Mouse (Mus musculus): ENCODE measurements around the gene Ippk. TPM values are rescaled to one million over a fixed set of nuclear protein-coding genes. Genes with fewer than 3 reads are reported as not detected.

The Ippk gene
- polyA plus RNA-seq, 1 experiment = 2.2 TPM

- H3K27me3 ChIP-seq (ENCODE audit: control insufficient read depth, insufficient read depth, low read length) = no peaks in the 10 kb centered on the region
- no peaks in the 10 kb centered on the region for H3K4me1 ChIP-seq (ENCODE audit: control insufficient read depth, insufficient read depth, insufficient read length)
- TF ChIP-seq POLR2A (IDR thresholded peaks at IDR 0.05; ENCODE audit: low read depth, low read length) (no peak), CTCF (IDR thresholded peaks at IDR 0.05; ENCODE audit: extremely low read depth, insufficient read depth, insufficient read length, insufficient replicate concordance) (no peak)
- no peak for DNase-seq (ENCODE audit: low read depth in 1 of 2, low spot score in 2 of 2)
- H3K27ac ChIP-seq (ENCODE audit: insufficient read depth, low read length) = no peak overlapping the region
- 91% methylated on average over 11 of the region's 11 CpGs for WGBS
- peaks cover 6% of the 10 kb centered on the region for H3K36me3 ChIP-seq (ENCODE audit: control insufficient read depth, insufficient read depth, low read length)
- no peak overlapping the region for H3K4me3 ChIP-seq (ENCODE audit: extremely low read depth, insufficient read depth, insufficient read length)
These were observed 45.5 kb downstream of the Ippk start for GRCm38 (mm10) chr13:49466393-49467075.

- no peak for DNase-seq (ENCODE audit: low read depth in 1 of 2, low spot score in 2 of 2)
- 96% methylated on average over 2 of the region's 2 CpGs for WGBS
- peaks cover 5% of the 10 kb centered on the region for H3K36me3 ChIP-seq (ENCODE audit: control insufficient read depth, insufficient read depth, low read length)
- no peaks in the 10 kb centered on the region for H3K4me1 ChIP-seq (ENCODE audit: control insufficient read depth, insufficient read depth, insufficient read length)
- H3K27ac ChIP-seq (ENCODE audit: insufficient read depth, low read length) = no peak overlapping the region
- H3K4me3 ChIP-seq (ENCODE audit: extremely low read depth, insufficient read depth, insufficient read length) = no peak overlapping the region
- no peak for TF ChIP-seq POLR2A (IDR thresholded peaks at IDR 0.05; ENCODE audit: low read depth, low read length)
- TF ChIP-seq CTCF (IDR thresholded peaks at IDR 0.05; ENCODE audit: extremely low read depth, insufficient read depth, insufficient read length, insufficient replicate concordance) = no peak
- no peaks in the 10 kb centered on the region for H3K27me3 ChIP-seq (ENCODE audit: control insufficient read depth, insufficient read depth, low read length)
These were observed 46.5 kb downstream of the Ippk start for GRCm38 (mm10) chr13:49467585-49467984.

- DNase-seq (ENCODE audit: low read depth in 1 of 2, low spot score in 2 of 2) = no peak
- Histone ChIP-seq H3K27me3 (ENCODE audit: control insufficient read depth, insufficient read depth, low read length) (no peaks in the 10 kb centered on the region), H3K27ac (ENCODE audit: insufficient read depth, low read length) (no peak overlapping the region), H3K36me3 (ENCODE audit: control insufficient read depth, insufficient read depth, low read length) (peaks cover 2% of the 10 kb centered on the region), H3K4me1 (ENCODE audit: control insufficient read depth, insufficient read depth, insufficient read length) (no peaks in the 10 kb centered on the region), H3K4me3 (ENCODE audit: extremely low read depth, insufficient read depth, insufficient read length) (no peak overlapping the region)
- TF ChIP-seq CTCF (IDR thresholded peaks at IDR 0.05; ENCODE audit: extremely low read depth, insufficient read depth, insufficient read length, insufficient replicate concordance) (no peak), POLR2A (IDR thresholded peaks at IDR 0.05; ENCODE audit: low read depth, low read length) (no peak)
- 88% methylated on average over 5 of the region's 5 CpGs for WGBS
These were observed 48.0 kb downstream of the Ippk start for GRCm38 (mm10) chr13:49469002-49469401.

GRCm38 (mm10) chr13:49470319-49470718 is 49.3 kb downstream of the Ippk start:
- Histone ChIP-seq H3K4me3 (ENCODE audit: extremely low read depth, insufficient read depth, insufficient read length) (no peak overlapping the region), H3K27me3 (ENCODE audit: control insufficient read depth, insufficient read depth, low read length) (no peaks in the 10 kb centered on the region), H3K27ac (ENCODE audit: insufficient read depth, low read length) (no peak overlapping the region), H3K36me3 (ENCODE audit: control insufficient read depth, insufficient read depth, low read length) (no peaks in the 10 kb centered on the region; the same call in 1 of the 2 replicates), H3K4me1 (ENCODE audit: control insufficient read depth, insufficient read depth, insufficient read length) (no peaks in the 10 kb centered on the region)
- WGBS = 81% methylated on average over 4 of the region's 4 CpGs
- no peak for DNase-seq (ENCODE audit: low read depth in 1 of 2, low spot score in 2 of 2)
- TF ChIP-seq POLR2A (IDR thresholded peaks at IDR 0.05; ENCODE audit: low read depth, low read length) = no peak
- TF ChIP-seq CTCF (IDR thresholded peaks at IDR 0.05; ENCODE audit: extremely low read depth, insufficient read depth, insufficient read length, insufficient replicate concordance) = no peak

- H3K27me3 ChIP-seq (ENCODE audit: control insufficient read depth, insufficient read depth, low read length) = no peaks in the 10 kb centered on the region
- no peaks in the 10 kb centered on the region for H3K4me1 ChIP-seq (ENCODE audit: control insufficient read depth, insufficient read depth, insufficient read length)
- H3K4me3 ChIP-seq (ENCODE audit: extremely low read depth, insufficient read depth, insufficient read length) = no peak overlapping the region
- TF ChIP-seq CTCF (IDR thresholded peaks at IDR 0.05; ENCODE audit: extremely low read depth, insufficient read depth, insufficient read length, insufficient replicate concordance) (no peak), POLR2A (IDR thresholded peaks at IDR 0.05; ENCODE audit: low read depth, low read length) (no peak)
- H3K27ac ChIP-seq (ENCODE audit: insufficient read depth, low read length) = no peak overlapping the region
- 71% methylated on average over 4 of the region's 4 CpGs for WGBS
- H3K36me3 ChIP-seq (ENCODE audit: control insufficient read depth, insufficient read depth, low read length) = no peaks in the 10 kb centered on the region; the same call in 1 of the 2 replicates
- no peak for DNase-seq (ENCODE audit: low read depth in 1 of 2, low spot score in 2 of 2)
These were observed 49.8 kb downstream of the Ippk start for GRCm38 (mm10) chr13:49470806-49471205.

GRCm38 (mm10) chr13:49471981-49472675 is 51.1 kb downstream of the Ippk start:
- 85% methylated on average over 4 of the region's 4 CpGs for WGBS
- TF ChIP-seq CTCF (IDR thresholded peaks at IDR 0.05; ENCODE audit: extremely low read depth, insufficient read depth, insufficient read length, insufficient replicate concordance) = no peak
- no peak for TF ChIP-seq POLR2A (IDR thresholded peaks at IDR 0.05; ENCODE audit: low read depth, low read length)
- Histone ChIP-seq H3K4me1 (ENCODE audit: control insufficient read depth, insufficient read depth, insufficient read length) (no peaks in the 10 kb centered on the region), H3K27ac (ENCODE audit: insufficient read depth, low read length) (no peak overlapping the region), H3K27me3 (ENCODE audit: control insufficient read depth, insufficient read depth, low read length) (no peaks in the 10 kb centered on the region), H3K36me3 (ENCODE audit: control insufficient read depth, insufficient read depth, low read length) (no peaks in the 10 kb centered on the region; the same call in 1 of the 2 replicates), H3K4me3 (ENCODE audit: extremely low read depth, insufficient read depth, insufficient read length) (no peak overlapping the region)
- DNase-seq (ENCODE audit: low read depth in 1 of 2, low spot score in 2 of 2) = no peak

GRCm38 (mm10) chr13:49472676-49473005 is 51.6 kb downstream of the Ippk start:
- Histone ChIP-seq H3K4me3 (ENCODE audit: extremely low read depth, insufficient read depth, insufficient read length) (no peak overlapping the region), H3K36me3 (ENCODE audit: control insufficient read depth, insufficient read depth, low read length) (no peaks in the 10 kb centered on the region; the same call in 1 of the 2 replicates), H3K27ac (ENCODE audit: insufficient read depth, low read length) (no peak overlapping the region), H3K27me3 (ENCODE audit: control insufficient read depth, insufficient read depth, low read length) (no peaks in the 10 kb centered on the region), H3K4me1 (ENCODE audit: control insufficient read depth, insufficient read depth, insufficient read length) (no peaks in the 10 kb centered on the region)
- 92% methylated on average over 6 of the region's 6 CpGs for WGBS
- TF ChIP-seq POLR2A (IDR thresholded peaks at IDR 0.05; ENCODE audit: low read depth, low read length) = no peak
- no peak for TF ChIP-seq CTCF (IDR thresholded peaks at IDR 0.05; ENCODE audit: extremely low read depth, insufficient read depth, insufficient read length, insufficient replicate concordance)
- no peak for DNase-seq (ENCODE audit: low read depth in 1 of 2, low spot score in 2 of 2)
